Mouse (Mus musculus) spleen, adult 2 months (tissue): Measurements from ENCODE around the gene Ell.

Experiments used
- CTCF ChIP-seq: fragments of 200-500 bp; IDR thresholded peaks from 2 replicates; pipeline ENCODE4 v1.5.1; 2011; ENCODE audit warnings: mild to moderate bottlenecking, inconsistent platforms; ENCODE audit not compliant: insufficient read depth, insufficient read length, insufficient replicate concordance; ENCODE audit errors: extremely low read depth
- POLR2A ChIP-seq: fragments of 200-500 bp; IDR thresholded peaks from 2 replicates; pipeline ENCODE4 v1.6.1; 2011; ENCODE audit warnings: low read depth, low read length, inconsistent platforms

DNA sequence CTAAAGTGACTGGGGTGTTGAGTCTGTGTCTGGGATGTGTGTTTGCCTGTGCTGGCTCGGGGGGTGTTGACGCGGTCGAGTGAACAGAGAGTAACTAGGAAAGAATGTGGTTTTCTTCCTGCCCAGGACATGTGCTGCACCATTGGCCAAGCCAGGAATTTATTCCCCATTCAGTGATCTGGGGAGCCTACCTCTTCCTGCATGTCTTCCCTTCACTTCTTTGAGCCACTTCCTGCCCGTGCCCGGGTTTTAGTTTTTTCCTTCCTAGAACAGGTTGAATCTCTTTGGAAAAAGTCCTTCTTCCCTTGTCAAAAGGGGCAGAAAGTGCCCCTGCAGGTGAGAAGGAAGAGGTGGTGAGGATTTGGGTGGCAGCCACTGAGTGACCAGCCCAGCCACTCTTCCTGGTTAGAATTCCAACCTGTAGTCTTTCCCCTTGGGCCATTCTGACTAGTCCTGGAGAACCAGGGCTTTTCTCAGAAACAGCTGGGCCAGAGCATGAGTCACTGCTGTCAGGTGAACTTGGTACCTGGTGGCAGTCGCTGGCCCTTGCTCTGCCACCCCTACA is 1.3 kb downstream of the Ell start:
- no peak for TF ChIP-seq POLR2A
- no peak for TF ChIP-seq CTCF
